9 mouse cellular contexts compared by ENCODE assay signal in the genomic region with DNA sequence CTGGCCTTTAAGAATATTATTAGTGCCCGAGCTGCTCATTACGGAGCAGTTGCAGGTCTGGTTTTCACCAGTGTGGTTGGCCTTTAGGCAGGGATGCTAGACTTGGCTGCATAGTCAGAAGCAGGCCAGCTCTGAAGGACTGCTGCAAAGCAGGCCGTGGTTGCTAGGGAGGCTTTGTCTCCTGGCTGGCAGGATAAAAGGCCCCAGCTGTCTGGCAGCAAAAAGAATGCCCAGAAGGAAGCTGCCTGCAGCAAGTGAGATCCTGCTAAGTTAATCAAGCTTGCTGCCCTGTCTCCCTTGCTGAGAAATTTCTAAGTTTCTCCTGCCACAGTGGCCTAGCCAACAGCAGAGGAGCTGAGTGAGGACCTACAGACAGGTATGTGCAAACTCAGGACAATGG.
DNase-seq lines count a peak whose midpoint lies in the region; ATAC-seq and TF ChIP-seq lines count a peak whose summit lies in the region.
"Had no signal": no experiment of that assay in that cellular context is flagged by ENCODE, and none has a peak within 500 bp of the region (broad histone marks: within the 10 kb centered on the region; RNA-seq: fewer than 3 reads in every experiment).

No protein-coding gene starts in this region.

- no peak overlapping the region for H3K9ac ChIP-seq in forebrain, embryonic 14.5 days (ENCODE audit: low read length)
- H3K9ac ChIP-seq in midbrain, postnatal 0 days (replicated peaks; ENCODE audit: low read length, poor library complexity, severe bottlenecking): no peak overlapping the region
- H3K9ac ChIP-seq: heart, embryonic 13.5 days had no signal

- no peak for TF ChIP-seq POLR2A in brain, embryonic 14.5 days (IDR thresholded peaks at IDR 0.05; ENCODE audit: borderline replicate concordance, extremely low read depth, insufficient read depth, insufficient read length, poor library complexity, severe bottlenecking)

- no peaks in the 10 kb centered on the region for H3K27me3 ChIP-seq in forebrain, embryonic 14.5 days (replicated peaks; ENCODE audit: control insufficient read depth, insufficient read depth, low read length)
- H3K27me3 ChIP-seq in midbrain, postnatal 0 days (ENCODE audit: insufficient read depth, low read length): no peaks in the 10 kb centered on the region
- H3K27me3 ChIP-seq in heart, embryonic 10.5 days (ENCODE audit: insufficient read depth, poor library complexity, severe bottlenecking): no peaks in the 10 kb centered on the region
- H3K27me3 ChIP-seq: heart, embryonic 13.5 days had no signal

- DNase-seq in brain, embryonic 14.5 days (ENCODE audit: low read depth): peak; percentile 95
- DNase-seq in forebrain, embryonic 14.5 days (ENCODE audit: low spot score): peak; percentile 87
- DNase-seq in layer of hippocampus, postnatal 36 days: peak; percentile 18 to 31
- peak; percentile 88 for DNase-seq in midbrain, postnatal 0 days (ENCODE audit: low spot score)
- DNase-seq in kidney, adult 11 months: no peak
- DNase-seq in heart, embryonic 10.5 days (ENCODE audit: low spot score): no peak
- DNase-seq in adrenal gland, adult (ENCODE audit: inconsistent age in 2 of 2, low spot score in 1 of 2): no peak

- no peaks in the 10 kb centered on the region for H3K36me3 ChIP-seq in forebrain, embryonic 14.5 days (ENCODE audit: control insufficient read depth, insufficient read depth, low read length)
- H3K36me3 ChIP-seq in midbrain, postnatal 0 days (ENCODE audit: insufficient read depth, low read length): no peaks in the 10 kb centered on the region
- no peaks in the 10 kb centered on the region for H3K36me3 ChIP-seq in heart, embryonic 10.5 days
- H3K36me3 ChIP-seq: heart, embryonic 13.5 days had no signal

- no peak for TF ChIP-seq CTCF in brain, embryonic 14.5 days (IDR thresholded peaks at IDR 0.05; ENCODE audit: borderline replicate concordance, extremely low read depth, insufficient read depth, insufficient read length)
- TF ChIP-seq CTCF in midbrain, postnatal 0 days (IDR thresholded peaks at IDR 0.05): no peak

- peak; percentile 93 for ATAC-seq in forebrain, embryonic 14.5 days
- ATAC-seq in midbrain, postnatal 0 days (ENCODE audit: low FRiP score): peak; percentile 84
- no peak for ATAC-seq in granulocyte monocyte progenitor cell, adult 5-6 weeks (replicated peaks; ENCODE audit: poor library complexity, severe bottlenecking)

- peaks cover 8% of the 10 kb centered on the region for H3K4me1 ChIP-seq in forebrain, embryonic 14.5 days (ENCODE audit: control insufficient read depth, insufficient read depth, low read length)
- no peaks in the 10 kb centered on the region; the same call in 1 of the 2 replicates for H3K4me1 ChIP-seq in midbrain, postnatal 0 days (ENCODE audit: insufficient read depth, low read length)
- no peaks in the 10 kb centered on the region for H3K4me1 ChIP-seq in heart, embryonic 10.5 days

- no peaks in the 10 kb centered on the region for H3K9me3 ChIP-seq in forebrain, embryonic 14.5 days (replicated peaks; ENCODE audit: control insufficient read depth, low read length)
- H3K9me3 ChIP-seq in midbrain, postnatal 0 days (ENCODE audit: low read length): no peaks in the 10 kb centered on the region
- H3K9me3 ChIP-seq in heart, embryonic 10.5 days: no peaks in the 10 kb centered on the region
- H3K9me3 ChIP-seq: heart, embryonic 13.5 days had no signal

- no peak overlapping the region for H3K4me3 ChIP-seq in forebrain, embryonic 14.5 days (ENCODE audit: low read depth, low read length)
- H3K4me3 ChIP-seq in midbrain, postnatal 0 days (ENCODE audit: low read depth, low read length): no peak overlapping the region
- no peak overlapping the region for H3K4me3 ChIP-seq in heart, embryonic 10.5 days
- H3K4me3 ChIP-seq: heart, embryonic 13.5 days had no signal

- no peak overlapping the region for H3K4me2 ChIP-seq in forebrain, embryonic 14.5 days (ENCODE audit: low read length)
- no peak overlapping the region for H3K4me2 ChIP-seq in midbrain, postnatal 0 days (ENCODE audit: low read depth, low read length, poor library complexity, severe bottlenecking)
- H3K4me2 ChIP-seq: heart, embryonic 13.5 days had no signal

- WGBS in forebrain, embryonic 14.5 days: 4% methylated on average over 3 of the region's 3 CpGs
- WGBS in midbrain, postnatal 0 days: 5% methylated on average over 3 of the region's 3 CpGs
- 53% methylated on average over 3 of the region's 3 CpGs for WGBS in heart, embryonic 10.5 days

- peak overlapping the region; percentile 58 for H3K27ac ChIP-seq in forebrain, embryonic 14.5 days (ENCODE audit: low read depth, low read length)
- peak overlapping the region; percentile 1; the same call in 1 of the 2 replicates for H3K27ac ChIP-seq in midbrain, postnatal 0 days (ENCODE audit: low read depth, low read length)
- H3K27ac ChIP-seq in heart, embryonic 10.5 days: no peak overlapping the region
- H3K27ac ChIP-seq: heart, embryonic 13.5 days had no signal

Comparison
In these comparisons a context has a peak if more than half of its experiments do, and no peak if none do; other contexts are left out.
1. DNase-seq: peak in brain, embryonic 14.5 days (single experiment), forebrain, embryonic 14.5 days (single experiment), layer of hippocampus, postnatal 36 days (2 of 2) and midbrain, postnatal 0 days (single experiment); none in kidney, adult 11 months (single experiment), heart, embryonic 10.5 days (single experiment) and adrenal gland, adult (0 of 2).